Mouse (Mus musculus) liver, embryonic 11.5 days (tissue): ENCODE results near the gene Spats2. TPM values are rescaled to one million over a fixed set of nuclear protein-coding genes. Genes with fewer than 3 reads are reported as not detected.

Source experiments
- ATAC-seq: fragments of 200-750 bp; cut with Nextera tagmentation; replicated peaks from 2 replicates; pipeline ENCODE4 v1.8.0; 2017; ENCODE audit warnings: moderate number of reproducible peaks, mild to moderate bottlenecking, moderate TSS enrichment, moderate library complexity; ENCODE audit not compliant: low FRiP score
- DNase-seq: peaks from one replicate; pipeline ENCODE4 v3.0.0-alpha.2; 2017; ENCODE audit warnings: low spot score
- H3K27ac ChIP-seq: fragments of 300-500 bp; sonication (generic); 2 replicates; pipeline ENCODE4 v1.5.1; 2014; ENCODE audit warnings: mild to moderate bottlenecking, low read depth, low read length, control low read depth
- H3K27me3 ChIP-seq: fragments of 300-500 bp; sonication (generic); replicated peaks from 2 replicates; pipeline ENCODE4 v1.6.1; 2014; ENCODE audit warnings: low read length, mixed read lengths; ENCODE audit not compliant: control insufficient read depth, insufficient read depth
- H3K36me3 ChIP-seq: fragments of 300-500 bp; sonication (generic); 2 replicates; pipeline ENCODE4 v1.6.1; 2014; ENCODE audit warnings: mild to moderate bottlenecking, low read length, moderate library complexity, mixed read lengths; ENCODE audit not compliant: control insufficient read depth, insufficient read depth
- H3K4me1 ChIP-seq: fragments of 300-500 bp; sonication (generic); replicated peaks from 2 replicates; pipeline ENCODE4 v1.6.1; 2014; ENCODE audit warnings: low read length, mixed read lengths; ENCODE audit not compliant: control insufficient read depth, insufficient read depth
- H3K4me2 ChIP-seq: fragments of 300-500 bp; sonication (generic); 2 replicates; pipeline ENCODE4 v1.6.1; 2014; ENCODE audit warnings: mild to moderate bottlenecking, control low read depth, moderate library complexity
- H3K4me3 ChIP-seq: fragments of 300-500 bp; sonication (generic); 2 replicates; pipeline ENCODE4 v1.5.1; 2014; ENCODE audit warnings: low read depth, low read length, control low read depth
- H3K9ac ChIP-seq: fragments of 300-500 bp; sonication (generic); 2 replicates; pipeline ENCODE4 v1.6.1; 2014; ENCODE audit warnings: low read depth, low read length, control low read depth
- H3K9me3 ChIP-seq: fragments of 300-500 bp; sonication (generic); 2 replicates; pipeline ENCODE4 v1.6.1; 2016; ENCODE audit warnings: low read length, inconsistent platforms, mixed read lengths; ENCODE audit not compliant: control insufficient read depth
- WGBS: fragments of 180-500 bp; shearing (Covaris S2); extraction: QIAGEN DNeasy Blood & Tissue Kit; methylation state at CpG from one replicate; pipeline ENCODE4 v1.1.7; 2014; 5-methylcytosine and 5-hydroxymethylcytosine counted together
- microRNA-seq: library from miRNA; unstranded; fragments of <30 nt; microRNA quantifications from one replicate; pipeline ENCODE4, GENCODE M21; 2017; ENCODE audit warnings: borderline number of aligned reads
- polyA plus RNA-seq: library from polyadenylated mRNA; unstranded; fragments of >200 nt; fragmentation: Nextera tagmentation; extraction: Ambion mirVana; gene quantifications from 2 replicates; pipeline ENCODE4 v1.2.1, GENCODE M21; 2014

Gene Spats2
- polyA plus RNA-seq, 1 experiment from 2014 or later: 35.0 TPM

- Histone ChIP-seq H3K4me1 (peaks cover 4% of the 10 kb centered on the region), H3K27ac (no peak overlapping the region), H3K4me3 (no peak overlapping the region), H3K36me3 (no peaks in the 10 kb centered on the region), H3K9me3 (no peaks in the 10 kb centered on the region), H3K27me3 (no peaks in the 10 kb centered on the region), H3K4me2 (no peak overlapping the region), H3K9ac (no peak overlapping the region)
- WGBS: 71% methylated on average over 10 of the region's 10 CpGs
- DNase-seq (no peak), ATAC-seq (no peak)
Observed at GRCm38 (mm10) chr15:99262702-99263101, 137.0 kb downstream of the Spats2 start.

Small RNA genes lying within 50 kb of the gene (microRNA-seq; reads per million reads assigned to microRNA genes)
- 2.5 reads per million for gene Mir6960

Other genes with a start within 250 kb of the Spats2 start
- 6.7 and 7.4 TPM in 2 replicates for gene Rhebl1, start 231.4 kb upstream of the Spats2 start, polyA plus RNA-seq
- gene Dhh, start 227.4 kb upstream of the Spats2 start, polyA plus RNA-seq: 0.37 and 0.45 TPM in 2 replicates
- gene Lmbr1l, start 207.7 kb upstream of the Spats2 start, polyA plus RNA-seq: 1.6 and 2.8 TPM in 2 replicates
- 1,854 and 2,015 TPM in 2 replicates for gene Tuba1b, start 191.4 kb upstream of the Spats2 start, polyA plus RNA-seq
- not detected in 2 replicates for gene Gm49450, start 172.4 kb upstream of the Spats2 start, polyA plus RNA-seq
- gene Tuba1a, start 172.2 kb upstream of the Spats2 start, polyA plus RNA-seq: 419 and 432 TPM in 2 replicates
- 202 and 214 TPM in 2 replicates for gene Tuba1c, start 96.0 kb upstream of the Spats2 start, polyA plus RNA-seq
- gene Prph, start 70.7 kb upstream of the Spats2 start, polyA plus RNA-seq: 0.36 and 0.90 TPM in 2 replicates
- 26.5 and 27.8 TPM in 2 replicates for gene Troap, start 51.3 kb upstream of the Spats2 start, polyA plus RNA-seq
- 0.25 TPM in 1 of 2 replicates, not detected in the other for gene C1ql4, start 38.1 kb upstream of the Spats2 start, polyA plus RNA-seq
- 17.1 and 19.8 TPM in 2 replicates for gene Dnajc22, start 32.7 kb upstream of the Spats2 start, polyA plus RNA-seq
- 0.15 TPM in 1 of 2 replicates, not detected in the other for gene Kcnh3, start 98.9 kb downstream of the Spats2 start, polyA plus RNA-seq
- gene Mcrs1, start 126.0 kb downstream of the Spats2 start, polyA plus RNA-seq: 113 and 123 TPM in 2 replicates
- gene Prpf40b, start 169.2 kb downstream of the Spats2 start, polyA plus RNA-seq: 27.7 and 30.5 TPM in 2 replicates
- 0.08 and 0.09 TPM in 2 replicates for gene Fam186b, start 170.0 kb downstream of the Spats2 start, polyA plus RNA-seq
- gene Fmnl3, start 244.6 kb downstream of the Spats2 start, polyA plus RNA-seq: 12.8 and 13.3 TPM in 2 replicates